Mouse (Mus musculus): ENCODE measurements at regions not wholly inside any gene's neighbourhood (a gene's known extent, or its start where the extent isn't known, plus 50 kb on each side); places are given as distances from the start of the nearest gene placed in this dataset.
"Not testable (repeated sequence)": the region's sequence is repeated elsewhere in the genome, so short reads cannot be mapped to it uniquely, and the experiment has no call there.

- Histone ChIP-seq H3K36me3 (ENCODE audit: control insufficient read depth, insufficient read depth, low read length) (no peaks in the 10 kb centered on the region), H3K27ac (ENCODE audit: insufficient read depth, low read length) (no peak overlapping the region), H3K27me3 (ENCODE audit: control insufficient read depth, insufficient read depth, low read length) (no peaks in the 10 kb centered on the region), H3K4me3 (ENCODE audit: extremely low read depth, insufficient read depth, insufficient read length) (no peak overlapping the region), H3K4me1 (ENCODE audit: control insufficient read depth, insufficient read depth, insufficient read length) (no peaks in the 10 kb centered on the region)
- no peak for DNase-seq (ENCODE audit: low read depth in 1 of 2, low spot score in 2 of 2)
- 76% methylated on average over 2 of the region's 2 CpGs for WGBS
- TF ChIP-seq POLR2A (IDR thresholded peaks at IDR 0.05; ENCODE audit: low read depth, low read length) (no peak), CTCF (IDR thresholded peaks at IDR 0.05; ENCODE audit: extremely low read depth, insufficient read depth, insufficient read length, insufficient replicate concordance) (no peak)
Measured at GRCm38 (mm10) chr15:9954941-9955340, 206.3 kb upstream of the Spef2 start.

DNA sequence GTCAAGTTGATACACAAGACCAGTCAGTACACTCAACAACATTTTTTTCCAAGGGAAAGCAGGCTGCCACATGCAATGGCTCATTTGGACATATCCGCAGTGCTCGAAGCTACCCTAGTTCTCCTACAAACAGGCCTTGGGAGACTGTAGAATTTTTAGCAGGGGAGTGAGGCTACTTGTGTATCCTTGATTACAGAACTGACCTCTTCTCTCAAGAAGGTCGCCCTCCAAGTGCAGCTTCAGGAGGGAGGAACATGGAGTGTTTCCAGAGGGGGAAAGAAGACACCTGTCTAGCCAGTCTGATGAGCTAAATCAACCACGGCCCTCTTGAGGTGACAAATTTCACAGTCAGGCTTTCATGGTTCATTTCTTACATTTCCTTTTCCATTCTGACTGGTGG lies 202.0 kb upstream of the Prlr start:
- no peak for DNase-seq (ENCODE audit: low read depth in 1 of 2, low spot score in 2 of 2)
- no peaks in the 10 kb centered on the region for H3K27me3 ChIP-seq (ENCODE audit: control insufficient read depth, insufficient read depth, low read length)
- WGBS: 74% methylated on average over 4 of the region's 4 CpGs
- H3K4me1 ChIP-seq (ENCODE audit: control insufficient read depth, insufficient read depth, insufficient read length): no peaks in the 10 kb centered on the region
- no peaks in the 10 kb centered on the region for H3K36me3 ChIP-seq (ENCODE audit: control insufficient read depth, insufficient read depth, low read length)
- H3K4me3 ChIP-seq (ENCODE audit: extremely low read depth, insufficient read depth, insufficient read length): no peak overlapping the region
- TF ChIP-seq POLR2A (IDR thresholded peaks at IDR 0.05; ENCODE audit: low read depth, low read length) (no peak), CTCF (IDR thresholded peaks at IDR 0.05; ENCODE audit: extremely low read depth, insufficient read depth, insufficient read length, insufficient replicate concordance) (no peak)
- H3K27ac ChIP-seq (ENCODE audit: insufficient read depth, low read length): no peak overlapping the region

DNA sequence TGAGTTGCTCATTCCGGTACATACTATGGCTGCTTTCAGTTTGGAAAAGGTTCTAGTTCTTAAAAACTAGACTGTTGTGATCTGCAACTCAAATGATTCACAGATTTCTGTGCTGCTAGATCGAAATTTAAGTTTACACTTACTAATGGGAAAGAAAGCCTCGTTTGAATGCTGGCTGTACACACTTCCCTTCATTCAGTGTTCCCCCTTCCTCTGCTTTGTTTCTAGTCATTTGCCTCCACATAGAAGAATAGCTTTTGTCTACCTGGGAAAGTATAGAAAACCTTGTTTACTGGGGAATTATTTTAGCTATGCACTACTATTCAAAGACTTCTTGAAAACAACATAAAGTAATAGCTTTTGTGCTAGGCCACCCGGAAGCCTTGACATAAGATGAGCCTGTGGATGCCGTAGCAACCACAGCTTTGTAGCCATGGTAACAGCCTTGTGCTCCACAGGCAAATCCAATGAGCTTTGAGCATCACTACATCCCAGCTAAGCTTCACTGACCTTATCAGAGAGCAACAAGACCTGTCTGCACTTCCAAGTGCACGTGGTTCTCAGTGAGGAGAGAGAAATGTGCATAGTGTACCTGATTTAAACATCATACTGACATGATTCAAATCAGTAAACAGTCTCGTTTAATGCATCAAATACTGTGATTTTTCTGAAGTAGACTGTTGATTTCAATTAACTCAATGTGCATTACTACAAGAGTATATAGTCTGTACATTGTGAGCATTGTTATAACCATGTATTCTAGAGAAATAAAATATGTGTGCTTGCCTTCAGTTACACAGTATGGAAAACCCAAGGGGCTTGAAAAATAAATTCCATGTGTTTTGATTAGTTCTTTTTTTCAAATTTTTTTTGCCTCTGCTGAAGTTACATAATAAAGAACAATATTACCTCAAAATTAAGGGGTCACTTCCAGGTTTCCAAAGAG lies 165.5 kb upstream of the Prlr start:
- no peaks in the 10 kb centered on the region for H3K27me3 ChIP-seq (ENCODE audit: control insufficient read depth, insufficient read depth, low read length)
- DNase-seq (ENCODE audit: low read depth in 1 of 2, low spot score in 2 of 2): no peak
- no peak overlapping the region for H3K27ac ChIP-seq (ENCODE audit: insufficient read depth, low read length)
- H3K4me1 ChIP-seq (ENCODE audit: control insufficient read depth, insufficient read depth, insufficient read length): peaks cover 2% of the 10 kb centered on the region; the same call in 1 of the 2 replicates
- TF ChIP-seq POLR2A (IDR thresholded peaks at IDR 0.05; ENCODE audit: low read depth, low read length): no peak
- TF ChIP-seq CTCF (IDR thresholded peaks at IDR 0.05; ENCODE audit: extremely low read depth, insufficient read depth, insufficient read length, insufficient replicate concordance): no peak
- H3K4me3 ChIP-seq (ENCODE audit: extremely low read depth, insufficient read depth, insufficient read length): no peak overlapping the region
- H3K36me3 ChIP-seq (ENCODE audit: control insufficient read depth, insufficient read depth, low read length): no peaks in the 10 kb centered on the region
- 81% methylated on average over 7 of the region's 7 CpGs for WGBS

GRCm38 (mm10) chr15:10017216-10017615 lies 159.8 kb upstream of the Prlr start:
- no peak overlapping the region for H3K27ac ChIP-seq (ENCODE audit: insufficient read depth, low read length)
- TF ChIP-seq POLR2A (IDR thresholded peaks at IDR 0.05; ENCODE audit: low read depth, low read length) (no peak), CTCF (IDR thresholded peaks at IDR 0.05; ENCODE audit: extremely low read depth, insufficient read depth, insufficient read length, insufficient replicate concordance) (no peak)
- no peak overlapping the region for H3K4me3 ChIP-seq (ENCODE audit: extremely low read depth, insufficient read depth, insufficient read length)
- H3K27me3 ChIP-seq (ENCODE audit: control insufficient read depth, insufficient read depth, low read length): no peaks in the 10 kb centered on the region
- no peaks in the 10 kb centered on the region for H3K36me3 ChIP-seq (ENCODE audit: control insufficient read depth, insufficient read depth, low read length)
- H3K4me1 ChIP-seq (ENCODE audit: control insufficient read depth, insufficient read depth, insufficient read length): peaks cover 2% of the 10 kb centered on the region; the same call in 1 of the 2 replicates
- no peak for DNase-seq (ENCODE audit: low read depth in 1 of 2, low spot score in 2 of 2)

GRCm38 (mm10) chr15:10029902-10030301 lies 147.1 kb upstream of the Prlr start:
- Histone ChIP-seq H3K36me3 (ENCODE audit: control insufficient read depth, insufficient read depth, low read length) (no peaks in the 10 kb centered on the region), H3K4me3 (ENCODE audit: extremely low read depth, insufficient read depth, insufficient read length) (no peak overlapping the region), H3K4me1 (ENCODE audit: control insufficient read depth, insufficient read depth, insufficient read length) (no peaks in the 10 kb centered on the region), H3K27me3 (ENCODE audit: control insufficient read depth, insufficient read depth, low read length) (no peaks in the 10 kb centered on the region), H3K27ac (ENCODE audit: insufficient read depth, low read length) (no peak overlapping the region)
- 64% methylated on average over 4 of the region's 4 CpGs for WGBS
- TF ChIP-seq POLR2A (IDR thresholded peaks at IDR 0.05; ENCODE audit: low read depth, low read length): no peak
- TF ChIP-seq CTCF (IDR thresholded peaks at IDR 0.05; ENCODE audit: extremely low read depth, insufficient read depth, insufficient read length, insufficient replicate concordance): no peak
- no peak for DNase-seq (ENCODE audit: low read depth in 1 of 2, low spot score in 2 of 2)

- H3K4me1 ChIP-seq (ENCODE audit: control insufficient read depth, insufficient read depth, insufficient read length): no peaks in the 10 kb centered on the region; the same call in 1 of the 2 replicates
- WGBS: 45% methylated on average over 1 of the region's 1 CpGs
- TF ChIP-seq CTCF (IDR thresholded peaks at IDR 0.05; ENCODE audit: extremely low read depth, insufficient read depth, insufficient read length, insufficient replicate concordance): no peak
- no peak for TF ChIP-seq POLR2A (IDR thresholded peaks at IDR 0.05; ENCODE audit: low read depth, low read length)
Measured at GRCm38 (mm10) chr15:10035561-10035960, 141.5 kb upstream of the Prlr start.

DNA sequence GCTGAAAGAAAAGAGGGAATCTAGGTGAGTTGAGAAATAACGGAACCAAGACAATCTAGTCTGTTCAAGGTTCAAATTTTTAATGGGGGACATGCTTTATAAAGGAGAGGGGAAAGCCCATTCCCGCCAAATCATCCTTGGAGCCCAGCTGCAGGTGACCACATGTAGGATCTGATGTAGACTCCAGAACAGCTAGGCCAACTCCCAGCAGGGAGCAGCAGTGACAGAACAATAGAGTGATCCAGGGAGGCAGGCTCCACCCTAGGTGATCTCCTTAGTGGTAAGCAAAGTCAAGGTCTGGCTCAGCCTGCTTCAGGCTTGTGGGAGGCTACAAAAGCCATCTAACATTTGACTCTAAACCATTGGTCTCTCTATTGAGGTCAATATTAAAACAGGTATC lies 140.5 kb upstream of the Prlr start:
- not testable (repeated sequence) for H3K4me1 ChIP-seq (ENCODE audit: control insufficient read depth, insufficient read depth, insufficient read length); DNase-seq (ENCODE audit: low read depth in 1 of 2, low spot score in 2 of 2); H3K36me3 ChIP-seq (ENCODE audit: control insufficient read depth, insufficient read depth, low read length); H3K27ac ChIP-seq (ENCODE audit: insufficient read depth, low read length); H3K4me3 ChIP-seq (ENCODE audit: extremely low read depth, insufficient read depth, insufficient read length); H3K27me3 ChIP-seq (ENCODE audit: control insufficient read depth, insufficient read depth, low read length)
- 82% methylated on average over 2 of the region's 2 CpGs for WGBS

More at GRCm38 (mm10) chr15:10035561-10035960, 141.5 kb upstream of the Prlr start:
- H3K27me3 ChIP-seq (ENCODE audit: control insufficient read depth, insufficient read depth, low read length): no peaks in the 10 kb centered on the region
- no peak overlapping the region for H3K4me3 ChIP-seq (ENCODE audit: extremely low read depth, insufficient read depth, insufficient read length)
- no peak overlapping the region for H3K27ac ChIP-seq (ENCODE audit: insufficient read depth, low read length)
- no peaks in the 10 kb centered on the region for H3K36me3 ChIP-seq (ENCODE audit: control insufficient read depth, insufficient read depth, low read length)
- DNase-seq (ENCODE audit: low read depth in 1 of 2, low spot score in 2 of 2): no peak
